ENCODE assay signal across 31 mouse cellular contexts in the genomic region with DNA sequence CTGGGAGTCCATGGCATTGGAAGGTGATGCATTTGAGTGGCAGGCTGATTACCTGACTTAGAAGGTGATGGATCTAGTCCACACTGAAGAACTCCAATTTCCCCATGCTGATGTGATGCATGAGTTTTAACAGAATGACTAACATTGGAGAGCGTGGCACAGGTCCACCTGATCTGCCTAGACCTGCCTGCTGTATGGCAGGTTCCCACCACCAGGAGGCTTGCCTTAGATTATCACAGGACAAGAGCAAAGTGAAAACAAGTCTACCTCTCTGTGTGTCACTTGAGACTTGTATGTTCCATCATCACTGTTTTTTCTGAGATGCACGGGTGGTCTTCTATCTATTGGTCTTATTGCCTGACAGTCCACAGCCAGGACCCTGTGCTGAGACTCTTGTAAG.
DNase-seq lines count a peak whose midpoint lies in the region; ATAC-seq and TF ChIP-seq lines count a peak whose summit lies in the region.
"Had no signal": no experiment of that assay in that cellular context is flagged by ENCODE, and none has a peak within 500 bp of the region (broad histone marks: within the 10 kb centered on the region; RNA-seq: fewer than 3 reads in every experiment).

No protein-coding gene starts in this region.

- H3K4me3 ChIP-seq in layer of hippocampus, adult 2 months: no peak overlapping the region
- no peak overlapping the region for H3K4me3 ChIP-seq in midbrain, postnatal 0 days (ENCODE audit: low read depth, low read length)
- no peak overlapping the region for H3K4me3 ChIP-seq in midbrain, embryonic 15.5 days
- H3K4me3 ChIP-seq: erythroblast, embryonic 14.5 days; gastrocnemius, adult 2 months; limb, embryonic 12.5 days; liver, embryonic 12.5 days; lung, embryonic 15.5 days; stomach, embryonic 15.5 days had no signal

- no peaks in the 10 kb centered on the region for H3K27me3 ChIP-seq in midbrain, postnatal 0 days (ENCODE audit: insufficient read depth, low read length)
- no peaks in the 10 kb centered on the region for H3K27me3 ChIP-seq in midbrain, embryonic 15.5 days (replicated peaks)
- H3K27me3 ChIP-seq: limb, embryonic 12.5 days; liver, embryonic 12.5 days; lung, embryonic 15.5 days; Patski; stomach, embryonic 15.5 days had no signal

- no peak overlapping the region for H3K4me2 ChIP-seq in midbrain, postnatal 0 days (ENCODE audit: low read depth, low read length, poor library complexity, severe bottlenecking)
- H3K4me2 ChIP-seq in midbrain, embryonic 15.5 days: no peak overlapping the region
- H3K4me2 ChIP-seq: heart, embryonic 11.5 days; hindbrain, embryonic 14.5 days; limb, embryonic 12.5 days; liver, embryonic 12.5 days; lung, embryonic 15.5 days; stomach, embryonic 15.5 days had no signal

- H3K27ac ChIP-seq in layer of hippocampus, adult 2 months: no peak overlapping the region
- no peak overlapping the region for H3K27ac ChIP-seq in midbrain, postnatal 0 days (ENCODE audit: low read depth, low read length)
- H3K27ac ChIP-seq in midbrain, embryonic 15.5 days: no peak overlapping the region
- H3K27ac ChIP-seq: gastrocnemius, adult 2 months; hindbrain, embryonic 14.5 days; limb, embryonic 12.5 days; liver, embryonic 12.5 days; lung, embryonic 15.5 days; macrophage; stomach, embryonic 15.5 days had no signal

- no peak for DNase-seq in layer of hippocampus, adult 2 months (ENCODE audit: low spot score in 2 of 2)
- no peak for DNase-seq in layer of hippocampus, adult 8-10 months (ENCODE audit: low spot score in 2 of 2)
- DNase-seq in midbrain, postnatal 0 days (ENCODE audit: low spot score): no peak
- DNase-seq in ZHBTc4 (ENCODE audit: low read depth, low spot score): peak; percentile 25
- DNase-seq in lung, postnatal 4 days: no peak
- DNase-seq: adrenal gland, postnatal 25 days; B cell, adult 2 months; cerebellum, adult 18-20 months; cerebellum, postnatal 10 days; gastrocnemius, adult 2 months; gastrocnemius, postnatal 36 days; heart, adult 18-20 months; heart, postnatal 4 days; midbrain, embryonic 14.5 days; right cerebral cortex, postnatal 25 days; thymus, adult 18-20 months; thymus, postnatal 25 days had no signal

- H3K9ac ChIP-seq in midbrain, postnatal 0 days (replicated peaks; ENCODE audit: low read length, poor library complexity, severe bottlenecking): no peak overlapping the region
- H3K9ac ChIP-seq in midbrain, embryonic 15.5 days: no peak overlapping the region
- H3K9ac ChIP-seq: hindbrain, embryonic 14.5 days; limb, embryonic 12.5 days; liver, embryonic 12.5 days; lung, embryonic 15.5 days; stomach, embryonic 15.5 days had no signal

- H3K9me3 ChIP-seq in midbrain, postnatal 0 days (ENCODE audit: low read length): no peaks in the 10 kb centered on the region
- H3K9me3 ChIP-seq in midbrain, embryonic 15.5 days: no peaks in the 10 kb centered on the region
- H3K9me3 ChIP-seq: limb, embryonic 12.5 days; liver, embryonic 12.5 days; lung, embryonic 15.5 days; stomach, embryonic 15.5 days had no signal

- WGBS in midbrain, postnatal 0 days: 93% methylated on average over 2 of the region's 2 CpGs
- WGBS in midbrain, embryonic 15.5 days: 91% methylated on average over 2 of the region's 2 CpGs

- H3K36me3 ChIP-seq in midbrain, postnatal 0 days (ENCODE audit: insufficient read depth, low read length): no peaks in the 10 kb centered on the region
- no peaks in the 10 kb centered on the region for H3K36me3 ChIP-seq in midbrain, embryonic 15.5 days (replicated peaks)
- H3K36me3 ChIP-seq: G1E; limb, embryonic 12.5 days; liver, embryonic 12.5 days; lung, embryonic 15.5 days; stomach, embryonic 15.5 days had no signal

- ATAC-seq in midbrain, postnatal 0 days (ENCODE audit: low FRiP score): no peak
- no peak for ATAC-seq in midbrain, embryonic 15.5 days (replicated peaks)
- no peak for ATAC-seq in megakaryocyte progenitor cell, adult 5-6 weeks (replicated peaks; ENCODE audit: poor library complexity)
- ATAC-seq: forebrain, embryonic 16.5 days; inflammation-experienced regulatory T-cells, adult 6 months; liver, embryonic 12.5 days; Patski had no signal

- H3K4me1 ChIP-seq in midbrain, postnatal 0 days (ENCODE audit: insufficient read depth, low read length): no peaks in the 10 kb centered on the region
- no peaks in the 10 kb centered on the region for H3K4me1 ChIP-seq in midbrain, embryonic 15.5 days
- H3K4me1 ChIP-seq: liver, embryonic 12.5 days; lung, embryonic 15.5 days had no signal

- peak; percentile 18; the same call in 1 of the 2 replicates for TF ChIP-seq CTCF in layer of hippocampus, adult 2 months (conservative IDR thresholded peaks at IDR 0.05)
- TF ChIP-seq CTCF in midbrain, postnatal 0 days (IDR thresholded peaks at IDR 0.05): peak; percentile 31; the same call in 1 of the 2 replicates
